Mouse (Mus musculus) liver (tissue): ENCODE results near the gene Gpx3.
"Not testable (repeated sequence)": the region's sequence is repeated elsewhere in the genome, so short reads cannot be mapped to it uniquely, and the experiment has no call there.

Experiments
- DNase-seq: peaks from one replicate; pipeline ENCODE4 v3.0.0-alpha.2; 2020; ENCODE audit warnings: mixed read lengths

Gpx3 gene

GRCm38 (mm10) chr11:54902333-54903323 is at the start of gene Gpx3:
Gene Gpx3, plus strand, starts transcription at chr11:54902453.
- peak; percentile 66 for DNase-seq

GRCm38 (mm10) chr11:54858880-54859279 is 43.4 kb upstream of the Gpx3 start:
- not testable (repeated sequence) for DNase-seq

GRCm38 (mm10) chr11:54859322-54860165 is 42.7 kb upstream of the Gpx3 start:
- peak; percentile 17 for DNase-seq

DNA sequence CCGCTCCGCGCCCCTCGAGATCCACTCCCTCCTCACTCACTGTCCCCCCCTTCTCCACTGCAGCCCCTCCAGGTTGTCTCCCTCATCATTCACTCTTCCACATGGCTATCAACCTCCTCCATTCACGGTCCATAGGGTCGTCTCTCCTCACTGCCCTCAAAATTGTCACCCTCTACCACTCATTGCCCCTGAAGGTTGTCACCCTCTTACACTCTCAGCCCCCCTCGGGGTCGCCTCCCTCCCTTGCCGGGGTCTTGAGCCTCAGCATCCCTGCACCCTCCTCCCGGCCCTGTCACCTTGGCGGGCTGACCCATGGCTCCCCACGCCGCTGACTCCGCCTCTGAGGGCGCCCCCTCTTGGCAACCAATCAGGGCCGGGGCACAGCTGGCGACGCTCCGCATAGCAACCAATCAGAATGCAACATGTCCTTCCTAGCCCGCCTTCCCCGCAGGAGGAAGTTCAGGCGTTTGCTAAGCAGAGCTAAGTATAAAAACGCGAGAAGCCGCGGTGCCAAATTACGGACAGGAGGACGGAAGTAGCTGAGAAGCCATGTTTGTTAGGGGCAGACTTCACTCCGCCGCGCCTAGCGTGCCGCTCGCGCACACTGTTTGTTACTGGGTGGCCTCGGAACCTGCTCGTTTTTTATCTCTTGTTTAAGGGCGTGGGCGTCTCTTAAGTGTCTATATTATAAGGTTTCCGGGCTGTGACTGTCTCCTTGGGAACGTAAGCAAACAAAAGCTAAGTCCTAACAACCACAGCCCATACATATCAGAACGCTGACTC is 41.8 kb upstream of the Gpx3 start, which contains the start of gene Lyrm7:
Lyrm7 (minus strand) TSS at position 661 of the 783 bp plus-strand sequence.
- peak; percentile 97 for DNase-seq

DNA sequence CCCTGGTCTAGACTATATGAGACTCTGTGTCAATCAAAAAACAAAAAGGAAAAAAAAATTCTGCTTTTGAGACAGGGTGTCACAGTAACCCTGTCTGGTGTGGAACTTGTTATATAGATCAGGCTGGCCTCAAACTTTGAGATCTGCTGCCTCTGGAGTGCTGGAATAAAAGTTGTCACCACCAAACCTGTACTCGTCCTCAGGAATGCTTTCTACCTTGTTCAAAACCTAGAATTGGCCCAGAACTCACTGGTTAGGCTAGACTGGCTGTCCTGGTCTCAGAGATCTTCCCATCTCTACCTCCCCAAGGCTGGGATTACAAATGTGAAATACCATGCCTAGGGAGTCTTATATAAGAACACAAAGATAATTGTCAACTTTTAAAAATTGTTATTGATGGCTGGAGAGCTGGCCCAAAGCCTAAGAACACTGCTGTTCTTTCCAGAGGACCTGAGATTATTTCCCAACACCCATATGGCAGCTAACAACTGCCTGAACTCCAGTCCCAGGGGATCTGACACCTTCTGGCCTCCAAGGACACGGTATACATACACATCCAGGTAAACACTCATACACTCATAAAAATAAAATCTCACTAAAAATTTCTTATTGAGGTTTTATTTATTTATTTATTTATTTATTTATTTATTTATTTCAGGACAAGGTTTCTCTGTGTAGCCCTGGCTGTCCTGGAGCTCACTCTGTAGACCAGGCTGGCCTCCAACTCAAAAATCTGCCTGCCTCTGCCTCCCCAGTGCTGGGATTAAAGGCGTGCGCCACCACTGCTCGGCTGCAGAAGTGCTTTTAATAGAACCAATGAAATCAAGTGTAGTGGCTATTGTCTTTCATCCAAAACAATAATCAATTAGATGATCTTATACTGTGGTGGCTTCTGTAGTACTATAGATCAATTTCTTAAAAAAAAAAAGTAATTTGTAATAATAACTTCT is 40.5 kb upstream of the Gpx3 start:
- no peak for DNase-seq

DNA sequence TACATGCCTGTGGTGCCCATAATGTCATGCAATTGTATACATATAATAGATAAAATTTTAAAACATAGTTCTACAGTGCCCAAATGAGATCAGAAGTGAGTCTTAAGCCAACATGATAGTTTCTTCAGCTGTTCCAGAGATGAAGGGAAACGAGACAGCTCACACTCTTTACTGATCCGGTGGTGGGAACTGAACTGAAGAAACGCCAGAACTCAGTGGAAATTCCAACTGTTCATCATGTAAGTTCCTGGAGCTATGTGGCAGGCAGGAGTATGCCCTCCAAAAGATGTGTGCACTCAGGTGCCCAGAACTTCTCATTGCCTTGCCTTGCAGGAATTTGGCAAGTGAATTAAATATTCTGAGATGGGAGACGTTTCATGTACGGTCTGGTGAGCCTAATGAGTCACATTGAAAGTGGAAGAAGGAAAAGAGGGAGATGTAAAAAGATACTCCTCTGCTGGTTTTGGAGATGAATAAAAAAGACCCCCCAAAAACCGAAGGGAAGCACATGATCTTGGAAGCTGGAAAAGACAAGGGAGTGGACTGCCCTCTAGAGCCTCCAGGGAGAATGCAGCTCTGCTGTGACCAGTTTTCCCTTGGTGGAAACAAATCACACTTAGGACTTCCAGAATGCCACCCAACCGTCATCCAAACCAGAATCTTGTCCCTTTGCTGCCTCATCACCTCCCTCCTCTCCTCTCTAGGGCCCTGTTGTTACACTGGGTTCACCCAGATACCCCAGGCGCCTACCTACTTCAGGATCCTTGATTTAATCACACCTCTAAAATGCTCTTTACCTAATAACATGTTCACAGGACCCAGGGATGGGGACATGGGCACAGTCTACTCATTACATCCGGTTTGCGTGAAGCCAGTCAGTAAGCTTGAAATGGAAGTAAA is 39.4 kb upstream of the Gpx3 start:
- DNase-seq, result peak; percentile 41

DNA sequence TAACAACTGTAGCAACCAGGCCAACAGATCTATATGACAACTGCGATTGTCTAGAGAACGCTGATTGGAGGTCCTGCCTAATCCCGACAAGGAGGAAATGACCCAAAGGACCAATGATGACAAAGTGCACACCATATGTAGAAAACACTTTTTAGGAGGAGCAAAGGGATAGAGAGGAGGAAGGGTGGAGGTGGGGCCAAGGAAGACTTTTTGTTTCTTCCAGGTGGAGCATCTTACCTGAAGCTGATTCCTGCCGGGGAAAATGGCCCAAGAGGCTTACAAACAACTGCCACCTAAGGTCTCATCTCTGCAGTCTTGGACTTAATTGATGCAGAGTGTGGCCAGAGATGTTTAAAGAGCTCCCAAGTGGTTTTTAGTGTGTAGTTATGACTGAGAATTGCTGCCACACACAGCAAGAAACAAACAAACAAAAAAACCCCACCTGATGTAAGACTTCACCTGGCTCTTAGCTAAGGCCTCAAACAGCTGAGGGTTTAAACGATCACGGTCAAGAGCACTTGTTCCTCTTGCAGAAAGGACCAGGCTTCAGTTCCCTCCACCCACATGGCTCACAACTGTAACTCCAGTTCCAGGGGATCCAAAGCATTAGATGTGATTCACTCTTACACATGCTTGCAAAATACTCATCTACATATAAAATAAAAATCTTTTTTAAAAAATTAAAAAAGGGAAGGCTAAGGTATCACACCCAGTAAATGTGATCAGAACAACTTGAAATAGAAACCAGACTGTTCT is 36.7 kb upstream of the Gpx3 start:
- no peak for DNase-seq

DNA sequence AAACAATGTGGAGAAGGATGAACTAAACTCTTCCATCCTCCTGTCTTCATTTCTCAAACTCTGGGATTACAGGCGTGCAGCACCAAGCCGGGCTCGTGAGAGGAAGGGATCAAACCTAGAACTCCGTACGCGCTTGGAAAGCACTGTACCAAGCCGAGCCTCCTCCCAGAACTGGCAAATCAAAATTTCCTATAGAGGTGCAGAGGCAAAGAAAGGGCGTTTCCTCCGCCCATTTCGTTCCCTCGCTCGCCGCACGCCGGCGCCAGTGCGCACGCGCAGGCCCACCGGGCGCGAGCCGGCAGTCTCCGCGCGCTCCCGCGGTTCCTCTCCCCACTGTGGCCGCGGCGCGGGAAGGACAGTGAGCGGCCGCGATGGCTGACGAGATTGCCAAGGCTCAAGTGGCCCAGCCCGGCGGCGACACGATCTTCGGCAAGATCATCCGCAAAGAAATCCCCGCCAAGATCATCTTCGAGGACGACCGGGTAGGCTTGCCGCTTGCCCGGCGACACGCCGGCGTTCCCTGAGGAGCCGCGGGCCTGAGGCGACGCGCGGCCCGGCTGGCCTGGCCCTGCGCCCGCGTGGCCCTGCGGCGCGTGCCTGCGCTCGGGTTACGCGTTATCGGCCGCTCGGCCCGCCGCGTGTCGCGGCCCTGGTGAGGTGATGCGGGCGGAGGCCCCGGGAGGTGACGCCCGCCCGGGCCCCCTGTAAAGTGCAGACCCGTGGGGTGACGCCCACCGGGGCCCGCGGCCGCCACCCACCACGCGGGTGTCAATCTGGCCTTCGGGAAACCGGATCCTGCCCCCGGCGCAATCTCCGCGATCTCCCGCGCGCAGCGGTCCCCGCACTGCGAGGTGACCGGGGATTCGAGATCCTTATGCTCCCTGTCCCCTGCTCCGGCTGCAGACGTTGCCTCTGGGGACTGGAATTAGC is 35.9 kb upstream of the Gpx3 start, which contains the start of gene Hint1:
Hint1 (plus strand) TSS at position 265 of the 930 bp plus-strand sequence.
- DNase-seq, result peak; percentile 92

- DNase-seq, result peak; percentile 72
Measured at GRCm38 (mm10) chr11:54867049-54867385, 35.2 kb upstream of the Gpx3 start.

- DNase-seq, result no peak
Measured at GRCm38 (mm10) chr11:54867903-54868434, 34.3 kb upstream of the Gpx3 start.

DNA sequence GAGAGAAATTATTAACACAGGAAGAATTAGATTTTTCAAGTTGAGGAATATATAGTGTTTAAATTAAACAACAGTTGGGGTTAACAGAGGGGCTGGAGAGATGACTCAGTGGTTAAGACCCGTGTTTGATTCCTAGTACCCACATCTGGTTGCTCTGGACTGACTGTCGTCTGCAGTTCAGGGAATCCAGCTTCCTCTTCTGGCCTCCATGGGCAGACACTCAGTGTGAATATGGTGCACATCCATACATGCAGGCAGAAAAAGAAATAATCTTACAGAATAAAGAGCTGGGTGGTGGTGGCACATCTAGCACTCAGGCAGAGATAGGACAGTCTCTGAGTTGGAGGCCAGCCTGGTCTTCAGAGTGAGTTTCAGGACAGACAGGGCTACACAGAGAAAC is 33.8 kb upstream of the Gpx3 start:
- no peak for DNase-seq

GRCm38 (mm10) chr11:54869318-54869717 is 32.9 kb upstream of the Gpx3 start:
- DNase-seq, result no peak

GRCm38 (mm10) chr11:54871831-54872537 is 30.3 kb upstream of the Gpx3 start:
- DNase-seq, result no peak

- no peak for DNase-seq
Measured at GRCm38 (mm10) chr11:54876031-54876430, 26.2 kb upstream of the Gpx3 start.

- DNase-seq, result no peak
Measured at GRCm38 (mm10) chr11:54878893-54879292, 23.4 kb upstream of the Gpx3 start.

- DNase-seq, result peak; percentile 27
Measured at GRCm38 (mm10) chr11:54879434-54879833, 22.8 kb upstream of the Gpx3 start.

DNA sequence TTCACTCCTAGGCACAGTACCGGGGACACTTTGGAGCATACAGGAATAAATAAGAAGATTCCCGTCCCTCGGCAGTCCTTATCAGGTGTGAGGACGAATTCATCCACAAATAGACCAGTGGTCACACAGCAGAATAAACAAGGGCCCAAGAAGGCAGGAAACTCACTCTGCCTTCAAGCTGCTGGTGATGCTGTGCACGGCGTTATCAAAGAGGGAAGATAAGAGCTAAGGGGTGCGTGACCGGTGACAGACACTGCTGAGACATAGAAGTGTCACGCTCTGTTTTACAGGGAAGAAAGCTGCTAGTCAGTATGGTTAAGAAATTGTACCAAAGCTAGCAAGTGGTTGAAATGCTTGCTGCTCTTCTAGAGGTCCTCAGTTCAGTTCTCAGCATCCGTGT is 22.3 kb upstream of the Gpx3 start:
- no peak for DNase-seq
